Mouse (Mus musculus) CH12.LX (cell line): ENCODE data around the gene Zc3h12c.

ENCODE experiments used
- CTCF ChIP-seq, 2 experiments: IDR thresholded peaks in 1 of 2; conservative IDR thresholded peaks in 1 of 2; 2 replicates each; pipeline ENCODE4 v1.5.1; 2011 to 2012; ENCODE audit warnings: low read depth in 2 of 2, low read length in 2 of 2, improper control_type of control experiment in 1 of 2, inconsistent platforms in 1 of 2, mild to moderate bottlenecking in 1 of 2, moderate library complexity in 1 of 2
- E2F4 ChIP-seq: IDR thresholded peaks from 2 replicates; pipeline ENCODE4 v1.6.1; 2011; ENCODE audit warnings: low read depth, low read length, improper control_type of control experiment; ENCODE audit not compliant: insufficient replicate concordance
- ZC3H11A ChIP-seq: IDR thresholded peaks from 2 replicates; pipeline ENCODE4 v1.6.1; 2012; ENCODE audit warnings: low read depth, mild to moderate bottlenecking, inconsistent platforms, low read length, improper control_type of control experiment

DNA sequence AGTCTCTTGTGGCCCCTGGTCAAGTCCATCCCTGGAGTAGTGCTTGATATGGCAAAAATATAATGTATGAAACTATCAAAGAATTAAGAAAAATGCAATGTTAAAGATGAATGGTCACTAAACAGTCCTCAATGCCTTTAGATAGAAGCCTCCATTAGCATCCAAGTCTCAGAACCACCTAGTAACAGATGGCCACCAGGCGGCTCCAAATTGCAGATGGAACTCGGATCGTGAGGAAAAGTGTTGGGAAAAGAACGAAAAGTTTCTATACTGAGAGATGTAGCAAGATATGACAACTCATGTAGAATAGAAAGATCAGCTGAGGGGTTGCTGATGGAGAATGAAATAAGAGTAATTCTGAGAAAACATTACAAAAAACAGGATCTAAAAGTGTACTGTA, 38.0 kb downstream of the Zc3h12c start:
- TF ChIP-seq ZC3H11A (no peak), E2F4 (no peak), CTCF (conservative IDR thresholded peaks at IDR 0.05 in 1 of 2, IDR thresholded peaks at IDR 0.05 in 1 of 2; ENCODE audit: low read depth in 2 of 2, low read length in 2 of 2) (0 out of 4 replicates have a peak, but pooled peaks of 1 of the 2 experiments have one; percentile 17)
